Mouse (Mus musculus) megakaryocyte, embryonic 14.5 days (primary cell): ENCODE data around the gene Il22ra2. TPM values are rescaled to one million over a fixed set of nuclear protein-coding genes. Genes with fewer than 3 reads are reported as not detected.

ENCODE experiments used
- H3K27me3 ChIP-seq: replicated peaks from 2 replicates; pipeline ENCODE3; 2012; ENCODE audit warnings: inconsistent platforms
- H3K36me3 ChIP-seq: replicated peaks from 2 replicates; pipeline ENCODE3; 2012; ENCODE audit warnings: low read length, inconsistent platforms, mixed read lengths
- H3K4me1 ChIP-seq: 2 replicates; pipeline ENCODE4 v1.6.1; 2012; ENCODE audit warnings: inconsistent platforms
- H3K4me3 ChIP-seq: replicated peaks from 2 replicates; pipeline ENCODE3; 2012; ENCODE audit warnings: moderate library complexity, mild to moderate bottlenecking, inconsistent platforms
- H3K9me3 ChIP-seq: 2 replicates; pipeline ENCODE4 v1.6.1; 2012; ENCODE audit warnings: inconsistent platforms
- FLI1 ChIP-seq: IDR thresholded peaks from 2 replicates; pipeline ENCODE4 v1.6.1; 2012; ENCODE audit warnings: low read length, inconsistent platforms, mixed read lengths
- GATA1 ChIP-seq: IDR thresholded peaks from 3 replicates; pipeline ENCODE4 v1.6.1; 2012; ENCODE audit warnings: mixed read lengths, low read length, inconsistent platforms, borderline replicate concordance
- polyA plus RNA-seq: library from polyadenylated mRNA; stranded (reverse); fragments of >175 nt; gene quantifications from 2 replicates; pipeline ENCODE4 v1.2.3, GENCODE M21; 2012; ENCODE audit warnings: low replicate concordance; ENCODE audit not compliant: insufficient read depth

Gene Il22ra2
- polyA plus RNA-seq, 1 experiment: not detected

- no peaks in the 10 kb centered on the region for H3K36me3 ChIP-seq
- H3K4me1 ChIP-seq: peaks cover 78% of the 10 kb centered on the region
- H3K4me3 ChIP-seq: no peak overlapping the region
- no peak for TF ChIP-seq FLI1
- TF ChIP-seq GATA1: no peak
- no peaks in the 10 kb centered on the region for H3K27me3 ChIP-seq
- no peaks in the 10 kb centered on the region; the same call in 1 of the 2 replicates for H3K9me3 ChIP-seq
Observed at GRCm38 (mm10) chr10:19585860-19586259, 35.9 kb upstream of the Il22ra2 start.

DNA sequence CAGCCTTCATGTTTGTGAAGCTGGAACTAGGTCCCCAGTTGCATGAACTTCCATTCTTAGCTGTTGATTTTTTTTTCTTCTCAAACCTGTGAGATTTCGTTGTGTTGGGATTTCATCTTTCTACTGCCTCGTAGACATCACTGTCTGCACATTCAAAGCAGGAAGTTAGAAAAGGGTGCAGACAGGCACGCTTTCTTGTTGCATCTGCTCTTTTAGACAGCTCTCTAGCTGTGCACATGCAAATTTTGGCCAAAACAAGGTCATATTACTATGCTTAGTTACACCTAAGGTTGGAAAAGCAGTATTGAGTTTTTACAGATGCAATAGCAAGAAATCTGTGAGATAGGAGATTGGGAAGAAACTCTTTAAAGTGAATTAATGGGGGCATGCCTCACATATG is 34.5 kb upstream of the Il22ra2 start:
- Histone ChIP-seq H3K9me3 (no peaks in the 10 kb centered on the region; the same call in 1 of the 2 replicates), H3K27me3 (no peaks in the 10 kb centered on the region), H3K36me3 (no peaks in the 10 kb centered on the region), H3K4me3 (no peak overlapping the region), H3K4me1 (peaks cover 79% of the 10 kb centered on the region)
- TF ChIP-seq GATA1 (no peak), FLI1 (no peak)

- H3K27me3 ChIP-seq: no peaks in the 10 kb centered on the region
- no peak for TF ChIP-seq FLI1
- no peak for TF ChIP-seq GATA1
- peaks cover 4% of the 10 kb centered on the region for H3K36me3 ChIP-seq
- no peaks in the 10 kb centered on the region; the same call in 1 of the 2 replicates for H3K9me3 ChIP-seq
- H3K4me3 ChIP-seq: peak overlapping the region; percentile 50
- H3K4me1 ChIP-seq: peaks cover 78% of the 10 kb centered on the region
Observed at GRCm38 (mm10) chr10:19589626-19590025, 32.2 kb upstream of the Il22ra2 start.

DNA sequence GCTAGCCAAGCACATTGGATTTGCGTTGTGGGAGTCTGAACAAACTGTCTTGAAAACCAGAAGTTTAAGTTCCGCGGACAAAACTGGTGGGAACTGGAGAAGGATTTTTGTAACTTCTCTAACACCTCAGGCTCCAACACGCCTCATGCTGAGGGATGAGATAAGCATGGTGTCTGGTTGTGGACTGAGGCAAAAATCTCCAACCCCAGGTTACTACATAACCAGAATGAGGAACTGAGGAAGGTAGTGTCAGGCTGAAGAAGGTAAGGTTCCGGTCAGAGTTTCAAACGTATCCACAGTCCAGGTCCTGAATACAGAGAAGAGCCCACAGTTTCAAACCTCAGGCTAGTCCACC is 30.5 kb upstream of the Il22ra2 start:
- H3K4me1 ChIP-seq: peaks cover 70% of the 10 kb centered on the region
- peak overlapping the region; percentile 97 for H3K4me3 ChIP-seq
- H3K9me3 ChIP-seq: no peaks in the 10 kb centered on the region; the same call in 1 of the 2 replicates
- peaks cover 7% of the 10 kb centered on the region for H3K36me3 ChIP-seq
- H3K27me3 ChIP-seq: no peaks in the 10 kb centered on the region
- TF ChIP-seq GATA1 (no peak), FLI1 (no peak)

- H3K4me3 ChIP-seq: peak within 1 kb of the TSS; percentile 97
- TF ChIP-seq FLI1: no peak
- no peak for TF ChIP-seq GATA1
- no peaks in the 10 kb centered on the region for H3K27me3 ChIP-seq
- H3K4me1 ChIP-seq: peaks cover 70% of the 10 kb centered on the region
- peaks cover 11% of the 10 kb centered on the region for H3K36me3 ChIP-seq
- H3K9me3 ChIP-seq: no peaks in the 10 kb centered on the region; the same call in 1 of the 2 replicates
Observed at GRCm38 (mm10) chr10:19591641-19592441, 30.0 kb upstream of the Il22ra2 start, which contains the start of gene Ifngr1. Gene Ifngr1 (plus strand): TSS chr10:19591949.

GRCm38 (mm10) chr10:19592556-19592955 is 29.2 kb upstream of the Il22ra2 start:
- Histone ChIP-seq H3K9me3 (no peaks in the 10 kb centered on the region), H3K27me3 (no peaks in the 10 kb centered on the region), H3K36me3 (peaks cover 16% of the 10 kb centered on the region), H3K4me3 (peak overlapping the region; percentile 97), H3K4me1 (peaks cover 65% of the 10 kb centered on the region)
- TF ChIP-seq FLI1: no peak

GRCm38 (mm10) chr10:19593296-19593695 is 28.5 kb upstream of the Il22ra2 start:
- Histone ChIP-seq H3K27me3 (no peaks in the 10 kb centered on the region), H3K36me3 (peaks cover 22% of the 10 kb centered on the region), H3K9me3 (no peaks in the 10 kb centered on the region), H3K4me1 (peaks cover 60% of the 10 kb centered on the region), H3K4me3 (peak overlapping the region; percentile 83)
- no peak for TF ChIP-seq GATA1
- no peak for TF ChIP-seq FLI1

DNA sequence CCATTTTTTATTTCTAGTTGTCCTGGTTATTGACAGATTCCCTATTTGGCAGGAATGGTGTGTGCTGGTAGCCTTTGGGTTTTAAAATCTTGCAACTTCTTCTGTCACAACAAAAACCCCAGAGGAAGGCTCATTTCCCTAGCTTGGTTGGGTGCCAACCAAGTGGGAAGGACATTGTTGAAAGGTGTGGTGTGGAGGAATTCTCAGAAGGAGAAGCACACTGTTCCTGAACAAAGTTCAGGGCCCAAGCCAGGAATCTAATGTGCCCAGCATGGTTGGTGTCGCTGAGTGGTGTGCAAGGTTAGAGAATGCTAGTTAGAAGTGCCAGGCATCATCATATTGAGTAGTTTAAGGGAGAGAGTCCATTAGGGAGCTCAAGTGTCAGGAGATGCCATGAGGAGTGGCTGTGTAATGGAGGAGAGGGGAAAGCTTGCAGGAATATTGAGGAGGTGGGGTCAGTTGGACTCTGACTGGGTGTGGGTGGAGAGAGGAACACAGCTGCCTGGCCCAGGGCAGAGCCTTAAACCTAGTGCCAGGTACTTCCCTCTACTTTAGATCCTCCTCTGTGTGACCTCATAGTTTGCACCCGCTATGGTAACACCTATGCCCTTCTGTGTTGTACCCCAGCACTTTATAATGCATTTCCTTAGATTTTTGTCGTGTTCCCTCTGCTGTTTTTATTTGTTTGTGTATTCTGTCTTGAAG is 27.4 kb upstream of the Il22ra2 start:
- Histone ChIP-seq H3K27me3 (no peaks in the 10 kb centered on the region), H3K9me3 (no peaks in the 10 kb centered on the region), H3K4me3 (peak overlapping the region; percentile 83), H3K36me3 (peaks cover 32% of the 10 kb centered on the region), H3K4me1 (peaks cover 67% of the 10 kb centered on the region)
- TF ChIP-seq GATA1 (no peak), FLI1 (no peak)

- TF ChIP-seq GATA1 (no peak), FLI1 (no peak)
- H3K4me3 ChIP-seq: peak overlapping the region; percentile 66
- H3K36me3 ChIP-seq: peaks cover 47% of the 10 kb centered on the region
- H3K9me3 ChIP-seq: peaks cover 4% of the 10 kb centered on the region
- no peaks in the 10 kb centered on the region for H3K27me3 ChIP-seq
- peaks cover 50% of the 10 kb centered on the region for H3K4me1 ChIP-seq
Observed at GRCm38 (mm10) chr10:19596866-19597265, 24.9 kb upstream of the Il22ra2 start.

GRCm38 (mm10) chr10:19598091-19598490 is 23.7 kb upstream of the Il22ra2 start:
- H3K36me3 ChIP-seq: peaks cover 60% of the 10 kb centered on the region
- H3K9me3 ChIP-seq: peaks cover 9% of the 10 kb centered on the region
- peaks cover 43% of the 10 kb centered on the region for H3K4me1 ChIP-seq
- no peaks in the 10 kb centered on the region for H3K27me3 ChIP-seq
- H3K4me3 ChIP-seq: no peak overlapping the region
- TF ChIP-seq GATA1 (no peak), FLI1 (no peak)
